Mouse (Mus musculus) naive thymus-derived CD4-positive, alpha-beta T cell, adult 2 months (primary cell): ENCODE measurements around the gene Fut7.
A peak's percentile ranks its signal among the peaks of the same experiment; 100 is the strongest.

Experiments used
- DNase-seq: peaks from one replicate; pipeline ENCODE4 v3.0.0-alpha.2; 2011; ENCODE audit warnings: low read depth

Gene Fut7

DNA sequence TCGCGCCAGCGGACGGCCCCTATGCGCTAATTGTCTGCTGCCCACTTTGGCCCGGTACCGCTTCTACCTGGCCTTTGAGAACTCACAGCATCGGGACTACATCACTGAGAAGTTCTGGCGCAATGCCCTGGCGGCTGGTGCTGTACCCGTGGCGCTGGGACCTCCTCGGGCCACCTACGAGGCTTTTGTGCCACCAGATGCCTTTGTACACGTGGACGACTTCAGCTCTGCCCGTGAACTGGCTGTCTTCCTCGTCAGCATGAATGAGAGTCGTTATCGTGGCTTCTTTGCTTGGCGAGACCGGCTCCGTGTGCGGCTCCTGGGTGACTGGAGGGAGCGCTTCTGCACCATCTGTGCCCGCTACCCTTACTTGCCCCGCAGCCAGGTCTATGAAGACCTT, 2.4 kb downstream of the Fut7 start:
- DNase-seq = no peak

DNA sequence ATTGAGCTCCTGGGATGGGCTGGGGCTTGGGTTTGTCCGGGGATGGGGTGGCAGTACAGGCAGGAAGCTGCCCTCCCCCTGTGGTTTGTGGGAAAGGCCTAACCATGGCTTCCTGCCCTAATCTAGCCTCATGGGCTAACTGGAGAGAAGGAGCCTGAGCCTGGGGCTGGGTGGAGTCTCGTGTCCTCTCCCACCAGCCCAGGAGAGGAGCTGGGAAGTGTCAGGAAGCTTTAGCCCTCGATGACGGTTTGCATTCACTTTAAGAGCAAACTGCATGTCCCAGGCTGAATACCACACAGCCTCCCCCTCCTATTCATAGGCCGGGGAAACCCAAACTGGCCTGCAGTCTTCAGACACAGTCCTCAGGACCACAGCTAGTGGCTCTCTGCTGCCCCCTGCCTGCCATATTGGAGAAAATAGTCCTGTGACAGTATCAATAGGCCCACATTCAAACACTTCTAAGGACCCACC, 3.7 kb downstream of the Fut7 start:
- peak; percentile 89 for DNase-seq

DNA sequence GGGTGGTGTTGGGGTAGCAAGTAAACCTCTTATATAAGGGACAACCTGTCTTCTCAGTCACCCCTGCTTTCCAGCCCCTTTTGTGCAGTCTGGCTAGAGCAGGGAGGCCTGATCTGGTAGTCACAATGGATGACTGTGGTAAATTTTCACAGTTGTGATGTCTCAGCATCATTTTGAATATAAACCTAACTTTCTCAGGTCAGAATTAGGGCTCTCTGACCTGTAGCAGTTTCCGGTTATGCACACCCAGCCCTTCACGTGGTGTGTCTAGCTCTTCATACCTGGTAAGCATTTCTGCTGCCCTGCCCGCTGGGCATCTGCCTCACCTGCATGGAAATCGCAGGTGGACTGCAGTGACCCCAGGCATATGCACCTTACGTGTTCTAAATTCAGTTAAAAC, 4.2 kb downstream of the Fut7 start:
- no peak for DNase-seq

GRCm38 (mm10) chr2:25428442-25429236, 5.6 kb downstream of the Fut7 start, which contains the start of gene Abca2:
Abca2 (plus strand) TSS chr2:25428703.
- DNase-seq = peak; percentile 95

DNA sequence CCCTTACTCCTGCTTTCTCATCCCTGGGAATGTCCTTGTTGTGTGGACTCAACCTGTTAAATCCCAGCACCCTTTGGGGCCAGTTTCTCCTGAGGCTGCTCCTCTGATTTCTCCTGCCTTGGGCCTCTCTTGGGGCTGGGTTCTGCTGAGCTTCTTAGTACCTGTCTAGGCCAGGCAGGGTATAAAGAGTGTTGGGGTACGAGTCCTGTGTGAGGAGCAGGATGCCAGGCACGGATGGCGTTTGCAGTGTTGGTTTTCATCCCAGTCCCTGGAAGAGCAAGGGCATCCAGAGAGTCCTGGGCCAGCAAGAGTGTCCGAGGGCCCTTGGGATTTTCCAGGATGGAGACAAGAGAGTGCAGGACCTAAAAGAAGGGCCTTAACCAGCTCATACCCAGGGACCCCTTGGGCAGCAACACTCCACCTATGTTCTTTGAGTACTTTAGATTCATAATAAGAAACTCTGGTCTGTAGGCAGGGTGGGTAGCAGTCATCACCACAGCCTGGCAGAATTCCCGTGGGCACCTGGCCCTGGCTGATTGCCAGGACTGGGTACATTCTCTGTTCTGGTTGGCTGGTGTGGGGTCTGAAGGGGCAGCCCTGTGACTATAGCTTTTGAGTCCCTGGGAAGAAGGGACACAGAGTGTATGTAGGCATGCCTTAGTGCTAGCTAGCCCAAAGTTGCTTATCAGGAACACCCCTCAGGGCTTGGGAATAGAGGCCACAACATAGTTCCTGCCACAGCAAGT, 6.5 kb downstream of the Fut7 start:
- peak; percentile 36 for DNase-seq

DNA sequence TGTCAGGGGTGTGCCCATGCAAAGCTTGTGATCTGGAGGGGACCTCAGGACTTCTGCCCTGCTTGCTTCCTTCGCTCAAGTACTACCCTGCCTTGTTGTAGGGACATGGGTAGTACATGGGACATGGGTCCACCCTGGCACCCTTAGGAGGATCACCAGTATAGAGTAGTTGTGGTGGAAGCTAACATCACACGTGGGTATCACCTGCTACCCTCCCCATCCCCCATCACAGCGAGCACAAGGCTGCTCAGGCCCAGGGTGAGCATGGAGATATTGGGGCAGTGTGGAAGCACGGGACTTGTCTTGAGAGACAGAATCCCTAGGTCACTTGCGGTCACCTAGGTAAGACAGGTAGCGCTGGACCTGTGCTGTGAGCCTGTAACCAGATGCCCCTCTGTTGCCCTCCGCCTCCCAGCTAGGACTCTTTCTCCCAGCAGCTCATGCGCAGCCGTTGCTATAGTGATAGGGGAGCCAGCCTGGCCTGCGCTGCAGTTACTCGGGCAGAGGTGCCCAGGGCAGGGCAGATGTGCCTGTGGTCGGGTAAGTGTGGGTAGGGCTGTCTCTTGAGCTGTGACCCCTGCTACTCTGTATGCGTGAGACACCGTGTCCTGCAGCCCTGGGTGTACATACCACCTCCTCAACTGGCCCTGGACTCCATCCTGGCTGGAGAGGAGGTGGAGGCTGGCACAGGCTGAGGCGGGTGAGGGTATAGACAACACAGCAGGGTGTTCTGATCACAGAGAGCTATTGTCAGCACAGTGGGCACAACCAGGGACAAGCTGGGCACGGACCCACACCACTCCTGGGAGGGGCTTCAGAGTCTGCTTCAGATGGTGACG, 7.5 kb downstream of the Fut7 start:
- DNase-seq = no peak

GRCm38 (mm10) chr2:25431308-25431855, 8.3 kb downstream of the Fut7 start:
- DNase-seq = no peak

DNA sequence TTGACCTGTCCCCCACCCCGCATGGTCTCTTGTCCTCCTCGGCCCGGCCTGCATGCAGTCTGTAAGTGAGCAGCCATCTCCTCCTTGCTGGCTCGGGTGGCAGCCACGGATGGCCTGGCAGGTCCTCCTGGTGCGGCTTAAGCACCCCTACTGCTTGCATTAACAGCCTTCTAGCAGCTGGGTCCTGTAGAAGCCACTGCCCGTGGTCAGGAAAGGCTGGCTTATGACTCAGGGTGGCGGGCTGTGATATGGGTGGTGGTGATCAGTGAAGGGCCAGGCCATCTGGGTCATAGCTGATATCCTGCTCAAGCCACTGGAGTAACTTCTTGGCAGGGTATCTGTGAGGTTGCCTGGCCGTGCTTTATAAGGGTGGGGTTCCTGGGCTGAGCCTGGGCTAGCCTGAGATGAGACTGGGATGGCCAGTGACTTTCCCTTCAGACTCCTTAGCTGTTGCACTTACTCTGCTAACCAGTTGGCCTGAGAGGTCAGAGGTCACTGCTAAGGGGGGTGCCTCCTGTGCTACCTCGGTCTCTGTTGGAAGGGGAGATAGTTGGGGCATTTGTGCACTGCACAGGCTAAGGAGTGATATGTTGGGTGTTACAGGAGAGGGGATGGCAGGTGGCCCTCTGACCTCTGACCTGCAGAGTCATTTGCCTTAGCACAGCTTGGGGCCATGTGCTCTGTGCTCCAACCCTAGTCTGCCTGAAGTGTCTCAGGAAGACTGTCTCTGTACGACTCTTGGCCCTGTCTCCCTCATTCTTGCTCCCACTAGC, 9.4 kb downstream of the Fut7 start:
- no peak for DNase-seq

GRCm38 (mm10) chr2:25433101-25433500, 10.0 kb downstream of the Fut7 start:
- no peak for DNase-seq

GRCm38 (mm10) chr2:25434292-25434691, 11.2 kb downstream of the Fut7 start:
- no peak for DNase-seq

DNA sequence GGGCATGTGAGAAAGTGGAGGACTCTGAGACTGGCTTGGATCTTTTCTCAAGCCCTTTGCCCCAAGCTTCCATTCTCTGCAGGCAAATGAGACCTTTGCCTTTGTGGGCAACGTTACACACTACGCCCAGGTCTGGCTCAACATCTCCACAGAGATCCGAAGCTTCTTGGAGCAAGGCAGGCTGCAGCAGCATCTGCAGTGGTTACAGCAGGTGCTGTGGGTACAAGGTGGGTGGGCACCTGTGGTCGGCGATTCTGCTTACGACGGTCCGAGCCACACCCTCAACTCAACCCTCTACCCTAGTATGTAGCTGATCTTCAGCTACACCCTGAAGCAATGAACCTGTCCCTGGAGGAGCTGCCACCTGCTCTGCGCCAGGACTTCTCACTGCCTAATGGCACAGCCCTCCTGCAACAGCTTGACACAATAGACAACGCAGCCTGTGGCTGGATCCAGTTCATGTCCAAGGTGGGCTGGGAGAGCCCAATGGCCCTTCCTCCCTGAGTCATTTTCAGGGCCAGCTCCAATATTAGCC, 13.3 kb downstream of the Fut7 start:
- DNase-seq = no peak

- DNase-seq = no peak
Observed at GRCm38 (mm10) chr2:25441067-25441466, 18.0 kb downstream of the Fut7 start.

- DNase-seq = no peak
Observed at GRCm38 (mm10) chr2:25442682-25443081, 19.6 kb downstream of the Fut7 start.

DNA sequence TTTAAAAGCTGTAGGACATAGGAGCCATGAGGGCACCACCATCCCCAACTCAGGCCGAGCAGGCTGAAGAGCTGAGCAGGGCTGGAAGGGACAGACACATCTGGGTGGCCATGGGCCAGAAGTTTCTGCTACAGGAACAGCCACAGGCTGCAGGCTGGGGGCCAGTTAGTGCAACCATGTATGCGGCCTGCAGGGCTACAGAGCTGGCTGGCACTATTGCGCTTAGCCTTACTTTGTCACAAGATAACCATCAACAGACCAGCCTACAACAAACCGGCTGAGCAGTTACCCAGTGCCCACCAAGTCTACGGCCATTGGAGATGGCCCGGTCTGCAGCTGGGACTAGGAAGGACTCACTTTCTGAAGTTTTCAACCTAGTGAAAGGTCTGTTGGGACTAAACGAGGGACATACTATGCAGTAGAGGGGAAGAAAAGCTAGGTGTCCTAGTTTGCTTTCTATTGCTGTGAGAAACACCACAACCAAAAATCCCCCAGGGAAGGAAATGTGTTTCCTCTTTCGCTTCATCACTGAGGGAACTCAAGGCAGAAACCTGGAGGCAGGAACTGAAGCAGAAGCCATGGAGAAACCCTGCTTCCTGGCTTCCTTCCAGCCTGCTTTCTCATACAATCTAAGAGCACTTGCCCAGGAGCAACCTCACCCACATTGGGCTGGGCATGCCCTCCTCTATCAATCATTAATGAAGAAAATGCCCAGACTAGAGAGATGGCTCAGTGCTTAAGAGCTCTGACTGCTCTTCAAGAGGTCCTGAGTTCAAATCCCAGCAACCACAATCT, 28.0 kb downstream of the Fut7 start:
- DNase-seq = no peak

GRCm38 (mm10) chr2:25452951-25453350, 29.9 kb downstream of the Fut7 start:
- DNase-seq = no peak

DNA sequence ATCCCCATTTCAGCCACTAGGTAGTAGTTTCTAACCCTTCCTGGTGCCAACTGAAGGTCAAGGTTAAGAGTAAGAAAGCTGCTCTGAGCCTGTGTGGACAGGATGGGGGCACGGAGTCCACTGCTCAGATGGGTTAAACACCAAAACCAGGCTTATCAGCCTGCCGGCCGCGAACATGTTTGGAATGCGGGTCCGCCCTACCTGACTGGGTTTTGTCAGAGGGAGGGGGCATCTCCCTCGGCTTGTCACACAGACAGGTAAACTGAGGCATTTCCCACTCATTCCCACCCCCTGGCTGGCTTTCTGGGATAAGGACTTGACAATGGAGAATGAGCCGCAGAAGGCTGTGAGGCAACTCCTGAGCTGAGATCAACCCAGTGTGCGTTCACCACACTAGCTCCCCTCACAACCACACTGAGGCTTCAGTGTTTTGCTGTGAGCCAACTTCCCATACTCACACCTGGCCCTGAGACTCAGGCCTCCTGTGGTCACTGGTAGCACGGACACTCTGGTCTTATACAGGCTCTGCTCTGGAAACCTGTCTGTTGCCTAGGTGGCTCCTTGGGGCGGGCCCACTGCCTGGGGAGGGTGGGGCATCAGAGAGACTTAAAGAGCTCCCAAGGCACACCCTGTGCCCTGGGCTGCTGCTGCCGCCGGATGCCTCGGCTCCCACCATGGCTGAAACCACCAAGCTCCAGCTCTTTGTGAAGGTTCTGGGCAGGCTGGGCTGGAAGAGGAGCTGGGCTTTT, 33.3 kb downstream of the Fut7 start, which contains the start of gene Clic3:
Gene Clic3, plus strand, starts transcription at position 634 of the 749 bp plus-strand sequence.
- no peak for DNase-seq

DNA sequence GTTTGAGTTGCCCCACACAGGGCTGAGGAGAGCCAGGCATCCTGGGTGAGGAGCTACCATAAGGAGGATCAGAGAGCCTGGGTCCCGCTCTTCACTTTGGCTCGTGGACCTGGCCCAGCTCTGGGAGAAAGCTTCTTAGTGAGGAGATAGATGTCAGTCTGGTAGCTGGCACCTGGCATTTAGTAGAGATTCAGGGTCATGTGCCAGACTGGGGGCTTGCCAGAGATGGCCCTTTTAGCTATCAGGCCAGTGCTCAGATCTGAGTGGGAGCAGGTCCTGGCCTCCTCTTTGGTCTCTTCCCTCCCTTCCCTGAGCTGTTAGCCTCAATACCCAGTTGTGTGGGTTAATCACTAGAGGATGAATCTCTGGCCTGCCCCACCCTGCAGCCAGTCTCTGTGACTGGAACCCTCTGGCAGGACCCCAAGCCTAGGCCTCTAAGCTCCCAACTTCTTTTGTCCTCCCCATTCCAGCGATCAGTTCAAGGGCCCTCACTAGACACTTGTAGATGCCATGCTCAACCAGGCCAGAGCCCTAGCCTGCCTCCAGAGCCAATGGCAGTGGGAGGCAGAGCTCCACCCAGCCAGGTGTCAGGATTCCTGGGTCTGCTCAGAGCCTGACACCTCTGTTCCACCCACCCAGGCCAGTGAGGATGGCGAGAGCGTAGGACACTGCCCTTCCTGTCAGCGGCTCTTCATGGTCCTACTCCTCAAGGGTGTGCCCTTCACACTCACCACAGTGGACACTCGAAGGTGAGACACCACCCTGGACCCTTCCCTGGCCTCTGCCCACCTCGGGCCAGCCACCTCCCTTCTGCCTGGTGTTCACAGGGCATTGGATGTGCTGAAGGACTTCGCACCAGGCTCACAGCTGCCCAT, 34.2 kb downstream of the Fut7 start:
- no peak for DNase-seq

DNA sequence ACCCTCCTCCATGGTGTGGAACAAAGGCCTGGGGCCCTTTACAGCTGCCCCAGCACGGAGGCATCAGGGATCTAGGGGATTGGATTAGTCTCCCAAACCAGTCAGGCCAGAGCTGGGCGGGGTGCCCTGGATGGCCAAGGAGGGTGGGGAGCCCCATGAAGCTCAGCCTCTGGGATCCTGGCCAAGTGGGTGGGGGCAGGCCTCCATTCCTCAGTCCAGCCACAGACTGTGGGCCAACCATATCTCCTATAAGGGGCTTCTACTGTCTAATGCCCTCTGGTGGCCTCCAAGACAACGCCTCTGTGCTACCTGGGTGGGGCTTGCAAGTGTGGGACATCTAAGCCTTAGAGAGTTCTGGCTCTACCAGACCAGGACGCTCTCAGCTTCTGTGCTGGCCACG, 35.8 kb downstream of the Fut7 start:
- no peak for DNase-seq
